ENCODE assay signal across 23 mouse cellular contexts in the genomic region with DNA sequence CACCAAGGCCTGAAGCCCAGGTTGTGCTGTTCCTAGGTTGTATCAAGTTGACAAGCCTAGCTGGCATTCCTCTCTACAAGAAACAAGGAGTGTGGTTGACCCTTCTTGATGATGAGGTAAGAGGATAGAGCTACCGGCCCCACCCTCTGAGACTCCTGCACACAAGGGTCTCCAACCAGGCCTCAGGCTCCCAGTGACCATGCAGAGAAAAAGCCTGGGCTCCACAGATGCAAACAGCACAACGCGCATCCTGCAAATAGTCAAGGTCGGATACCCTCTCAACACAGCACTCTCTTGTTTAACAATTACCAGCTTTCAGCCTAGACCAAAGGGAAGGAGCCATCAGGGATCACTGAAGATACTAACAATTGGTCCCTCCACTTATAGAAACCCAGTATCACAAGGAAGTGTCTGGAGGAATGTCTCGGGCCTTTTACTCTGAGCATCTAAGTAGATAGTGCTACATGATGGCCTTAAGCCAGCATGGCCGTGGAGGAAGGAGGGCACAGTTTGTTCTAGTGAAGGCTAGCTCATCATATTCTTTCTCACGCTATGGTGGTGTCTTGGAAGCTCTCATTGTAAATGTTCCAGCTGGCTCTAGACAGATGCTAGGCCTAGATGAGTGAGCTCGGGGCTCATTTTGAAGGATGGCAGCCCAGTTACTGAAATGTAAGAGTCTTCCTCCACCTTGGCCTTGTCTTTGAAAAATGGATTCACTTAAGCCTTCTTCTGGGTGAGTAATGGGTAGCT. TPM values are rescaled to one million over a fixed set of nuclear protein-coding genes. Genes with fewer than 3 reads are reported as not detected.
"Had no signal": no experiment of that assay in that cellular context is flagged by ENCODE, and none has a peak within 500 bp of the region (broad histone marks: within the 10 kb centered on the region; RNA-seq: fewer than 3 reads in every experiment).

No protein-coding gene starts in this region.

- H3K4me1 ChIP-seq: lung, embryonic 15.5 days; midbrain, embryonic 13.5 days; midbrain, embryonic 15.5 days; neural tube, embryonic 12.5 days; stomach, embryonic 15.5 days had no signal

- H3K4me2 ChIP-seq: lung, embryonic 15.5 days; midbrain, embryonic 11.5 days; midbrain, embryonic 13.5 days; midbrain, embryonic 15.5 days; neural tube, embryonic 12.5 days; stomach, embryonic 15.5 days had no signal

- DNase-seq: lung, adult 2 months; lung, postnatal 14 days; lung, postnatal 36 days; right cerebral cortex, postnatal 14 days; thymus, adult 2 months; thymus, postnatal 25 days; thymus, postnatal 4 days had no signal

- H3K4me3 ChIP-seq: lung, embryonic 15.5 days; megakaryocyte, embryonic 14.5 days; midbrain, embryonic 13.5 days; midbrain, embryonic 15.5 days; neural tube, embryonic 12.5 days; stomach, embryonic 15.5 days had no signal

- H3K27me3 ChIP-seq: neural tube, embryonic 12.5 days had no signal

- ATAC-seq: lung, postnatal 0 days; midbrain, embryonic 13.5 days had no signal

- H3K36me3 ChIP-seq: lung, embryonic 15.5 days; midbrain, embryonic 13.5 days; midbrain, embryonic 15.5 days; neural tube, embryonic 12.5 days; stomach, embryonic 15.5 days had no signal

- H3K9me3 ChIP-seq: lung, embryonic 15.5 days; midbrain, embryonic 13.5 days; midbrain, embryonic 15.5 days; neural tube, embryonic 12.5 days; stomach, embryonic 15.5 days had no signal

- H3K27ac ChIP-seq: lung, embryonic 15.5 days; macrophage; midbrain, embryonic 13.5 days; midbrain, embryonic 15.5 days; neural tube, embryonic 12.5 days; stomach, embryonic 15.5 days; stomach, postnatal 0 days had no signal

- H3K9ac ChIP-seq: lung, embryonic 15.5 days; midbrain, embryonic 13.5 days; midbrain, embryonic 15.5 days; neural tube, embryonic 12.5 days; stomach, embryonic 15.5 days had no signal

RNA-seq across cellular contexts. Expression of a gene that starts 24.7 kb away (rescaled TPM):
- total RNA-seq: megakaryocyte progenitor cell, adult 5-6 weeks; monocyte, adult 5-6 weeks; neutrophil, adult 5-6 weeks had no signal
- polyA plus RNA-seq: lung, adult 2 months; lung, embryonic 15.5 days; lung, postnatal 0 days; macrophage; midbrain, embryonic 11.5 days; neural tube, embryonic 12.5 days; spleen, adult 2 months; stomach, embryonic 15.5 days; stomach, postnatal 0 days; testis, adult 2 months; thymus, adult 2 months; urinary bladder, adult 2 months had no signal
